Mouse (Mus musculus) ovary, postnatal 14 days (tissue): ENCODE data around the gene Wwtr1.

Experiments used
- DNase-seq: peaks from one replicate; pipeline ENCODE4 v3.0.0; 2022; ENCODE audit warnings: low spot score

Wwtr1 gene

GRCm38 (mm10) chr3:57515044-57515443 lies 60.7 kb downstream of the Wwtr1 start:
- no peak for DNase-seq

- peak; percentile 39 for DNase-seq
Measured at GRCm38 (mm10) chr3:57511816-57512586, 63.7 kb downstream of the Wwtr1 start.

- DNase-seq: no peak
Measured at GRCm38 (mm10) chr3:57509945-57510675, 65.6 kb downstream of the Wwtr1 start.

GRCm38 (mm10) chr3:57505991-57506390 lies 69.7 kb downstream of the Wwtr1 start:
- DNase-seq: no peak

GRCm38 (mm10) chr3:57504756-57505155 lies 71.0 kb downstream of the Wwtr1 start:
- DNase-seq: no peak

- no peak for DNase-seq
Measured at GRCm38 (mm10) chr3:57501596-57502220, 74.0 kb downstream of the Wwtr1 start.

- DNase-seq: no peak
Measured at GRCm38 (mm10) chr3:57500846-57501245, 74.9 kb downstream of the Wwtr1 start.

- DNase-seq: no peak
Measured at GRCm38 (mm10) chr3:57497791-57498190, 77.9 kb downstream of the Wwtr1 start.

- no peak for DNase-seq
Measured at GRCm38 (mm10) chr3:57496428-57496827, 79.3 kb downstream of the Wwtr1 start.

- no peak for DNase-seq
Measured at GRCm38 (mm10) chr3:57487455-57488153, 88.1 kb downstream of the Wwtr1 start.

- no peak for DNase-seq
Measured at GRCm38 (mm10) chr3:57486068-57486467, 89.6 kb downstream of the Wwtr1 start.

- DNase-seq: no peak
Measured at GRCm38 (mm10) chr3:57481981-57482380, 93.7 kb downstream of the Wwtr1 start.

GRCm38 (mm10) chr3:57480640-57481039 lies 95.1 kb downstream of the Wwtr1 start:
- DNase-seq: no peak

GRCm38 (mm10) chr3:57474421-57474820 lies 101.3 kb downstream of the Wwtr1 start:
- no peak for DNase-seq

GRCm38 (mm10) chr3:57472407-57472806 lies 103.3 kb downstream of the Wwtr1 start:
- DNase-seq: no peak

GRCm38 (mm10) chr3:57470981-57471601 lies 104.6 kb downstream of the Wwtr1 start:
- DNase-seq: peak; percentile 41

- peak; percentile 36 for DNase-seq
Measured at GRCm38 (mm10) chr3:57470326-57470725, 105.4 kb downstream of the Wwtr1 start.

- DNase-seq: no peak
Measured at GRCm38 (mm10) chr3:57469325-57469724, 106.4 kb downstream of the Wwtr1 start.

GRCm38 (mm10) chr3:57466289-57466688 lies 109.4 kb downstream of the Wwtr1 start:
- no peak for DNase-seq

GRCm38 (mm10) chr3:57463302-57463701 lies 112.4 kb downstream of the Wwtr1 start:
- DNase-seq: no peak

- DNase-seq: no peak
Measured at GRCm38 (mm10) chr3:57458652-57459051, 117.1 kb downstream of the Wwtr1 start.

GRCm38 (mm10) chr3:57448445-57448844 lies 127.3 kb downstream of the Wwtr1 start:
- peak; percentile 68 for DNase-seq
